Mouse (Mus musculus): ENCODE measurements around the gene Igtp. TPM values are rescaled to one million over a fixed set of nuclear protein-coding genes. Genes with fewer than 3 reads are reported as not detected.
A peak's percentile ranks its signal among the peaks of the same experiment; 100 is the strongest.
"Not testable (repeated sequence)": the region's sequence is repeated elsewhere in the genome, so short reads cannot be mapped to it uniquely, and the experiment has no call there.

Gene Igtp
- polyA plus RNA-seq, 1 experiment: 1.2 TPM

DNA sequence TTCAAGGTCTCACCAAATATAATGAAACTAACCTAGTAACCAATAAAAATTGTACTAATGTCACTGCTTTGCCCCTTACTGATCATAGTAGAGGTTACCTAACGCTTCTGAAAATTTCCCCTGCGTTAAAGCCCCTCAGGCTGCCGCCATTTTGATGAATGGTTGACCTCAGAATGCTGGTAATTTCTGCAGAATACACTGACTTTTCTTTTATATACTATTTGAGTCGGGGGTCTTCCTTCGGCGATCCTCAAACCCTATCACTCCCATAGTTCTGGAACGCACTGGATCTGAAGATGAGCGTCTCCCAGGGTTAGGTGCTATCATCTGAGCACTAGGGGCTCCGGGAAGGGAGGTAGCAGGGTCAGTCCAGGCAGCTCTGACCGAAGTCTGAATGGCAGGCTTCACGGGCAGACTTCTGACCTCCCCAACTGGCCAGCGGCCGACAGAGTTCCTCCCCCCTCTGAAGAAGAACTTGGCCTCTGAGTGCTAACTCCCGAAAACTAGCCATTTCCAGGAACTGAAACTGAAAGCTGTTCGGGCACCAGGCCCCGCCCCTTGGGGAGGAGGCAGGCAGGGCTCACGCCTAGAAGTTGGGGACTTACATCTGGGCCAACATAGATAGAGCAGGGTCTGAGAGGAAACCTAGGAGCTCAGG, 15.2 kb downstream of the Igtp start:
- TF ChIP-seq POLR2A (IDR thresholded peaks at IDR 0.05; ENCODE audit: borderline replicate concordance, extremely low read depth, insufficient read depth, insufficient read length, poor library complexity, severe bottlenecking): no peak
- TF ChIP-seq CTCF (IDR thresholded peaks at IDR 0.05; ENCODE audit: borderline replicate concordance, extremely low read depth, insufficient read depth, insufficient read length): no peak
- DNase-seq (ENCODE audit: low read depth): no peak

DNA sequence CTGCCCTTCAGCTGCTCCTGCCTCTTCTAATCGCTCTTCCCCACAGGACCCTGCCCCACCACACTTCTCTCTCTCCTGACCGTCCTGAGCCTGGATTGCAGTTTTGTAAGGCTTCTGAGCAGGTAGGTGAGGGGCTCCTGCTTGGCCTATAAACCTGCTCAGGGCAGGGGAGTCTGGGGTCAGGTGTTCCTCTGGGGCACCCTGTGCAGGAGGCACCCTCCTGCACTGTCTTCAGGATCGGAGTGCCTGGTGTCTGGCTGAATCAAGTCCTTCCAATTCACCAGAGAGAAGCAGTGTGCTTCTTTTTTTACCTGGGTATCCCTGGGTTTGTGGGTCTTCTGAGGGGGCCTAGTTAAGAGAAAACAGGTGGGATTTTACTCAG, 15.7 kb downstream of the Igtp start:
- DNase-seq (ENCODE audit: low read depth): not testable (repeated sequence)

DNA sequence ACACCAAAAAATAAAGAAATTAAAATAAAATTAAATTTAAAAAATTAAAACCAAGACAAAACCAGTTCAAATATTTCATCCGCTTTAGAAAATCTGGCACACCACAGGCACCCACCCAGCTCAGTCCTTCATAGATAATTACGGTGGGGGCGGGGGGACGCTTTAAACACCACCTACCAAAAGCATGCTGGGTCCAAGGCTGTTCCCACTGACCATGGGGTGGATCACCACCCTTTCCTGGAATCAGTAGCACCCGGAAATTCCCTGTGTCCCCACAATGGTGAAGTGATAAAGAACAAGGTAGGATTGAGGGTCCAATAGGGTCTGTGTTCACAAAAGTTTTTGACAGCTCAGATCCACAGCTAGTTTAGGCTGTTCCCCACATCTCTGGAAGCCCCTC, 16.5 kb downstream of the Igtp start:
- TF ChIP-seq CTCF (IDR thresholded peaks at IDR 0.05; ENCODE audit: borderline replicate concordance, extremely low read depth, insufficient read depth, insufficient read length): no peak
- no peak for TF ChIP-seq POLR2A (IDR thresholded peaks at IDR 0.05; ENCODE audit: borderline replicate concordance, extremely low read depth, insufficient read depth, insufficient read length, poor library complexity, severe bottlenecking)
- DNase-seq (ENCODE audit: low read depth): no peak

DNA sequence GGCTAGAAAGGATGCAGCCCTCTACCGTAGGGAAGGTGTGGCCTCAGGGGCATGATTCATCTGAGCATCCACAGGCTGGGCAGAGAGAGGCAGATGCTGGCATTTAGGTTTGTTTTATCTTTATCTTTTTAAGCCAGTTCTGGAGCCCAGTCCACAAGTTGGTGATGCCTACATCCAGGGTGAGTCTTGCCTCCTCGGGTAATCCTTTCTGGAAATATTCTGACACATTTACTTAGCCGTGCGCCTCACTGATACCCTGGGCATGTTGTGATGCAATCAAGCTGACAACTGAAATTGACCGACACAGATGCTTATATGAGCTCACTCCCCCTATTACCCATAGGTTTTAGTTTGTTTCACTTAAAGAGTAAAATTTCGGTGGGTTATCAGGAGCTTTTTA, 17.5 kb downstream of the Igtp start:
- no peak for DNase-seq (ENCODE audit: low read depth)
- TF ChIP-seq CTCF (IDR thresholded peaks at IDR 0.05; ENCODE audit: borderline replicate concordance, extremely low read depth, insufficient read depth, insufficient read length) (no peak), POLR2A (IDR thresholded peaks at IDR 0.05; ENCODE audit: borderline replicate concordance, extremely low read depth, insufficient read depth, insufficient read length, poor library complexity, severe bottlenecking) (no peak)

DNA sequence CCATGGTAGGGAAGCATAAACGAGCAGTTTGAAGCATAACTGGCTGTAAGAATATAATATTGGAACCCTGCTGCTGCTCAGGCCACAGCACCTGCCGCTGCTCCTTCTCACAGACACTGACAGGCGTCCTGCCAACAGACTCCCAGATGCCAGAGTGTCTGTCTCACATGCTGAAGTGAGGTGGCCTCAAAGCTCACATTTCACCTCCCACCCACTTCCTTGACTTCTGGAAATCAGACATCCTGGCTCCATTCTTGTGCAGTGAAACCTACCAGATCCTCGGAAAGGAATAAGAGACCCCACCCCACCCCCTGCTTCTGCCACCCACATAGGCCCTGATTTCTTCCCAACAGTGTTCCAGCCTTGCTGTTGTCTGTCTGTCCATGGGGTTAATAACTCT, 24.4 kb downstream of the Igtp start:
- peak; percentile 15 for DNase-seq (ENCODE audit: low read depth)
- TF ChIP-seq CTCF (IDR thresholded peaks at IDR 0.05; ENCODE audit: borderline replicate concordance, extremely low read depth, insufficient read depth, insufficient read length) (no peak), POLR2A (IDR thresholded peaks at IDR 0.05; ENCODE audit: borderline replicate concordance, extremely low read depth, insufficient read depth, insufficient read length, poor library complexity, severe bottlenecking) (no peak)

DNA sequence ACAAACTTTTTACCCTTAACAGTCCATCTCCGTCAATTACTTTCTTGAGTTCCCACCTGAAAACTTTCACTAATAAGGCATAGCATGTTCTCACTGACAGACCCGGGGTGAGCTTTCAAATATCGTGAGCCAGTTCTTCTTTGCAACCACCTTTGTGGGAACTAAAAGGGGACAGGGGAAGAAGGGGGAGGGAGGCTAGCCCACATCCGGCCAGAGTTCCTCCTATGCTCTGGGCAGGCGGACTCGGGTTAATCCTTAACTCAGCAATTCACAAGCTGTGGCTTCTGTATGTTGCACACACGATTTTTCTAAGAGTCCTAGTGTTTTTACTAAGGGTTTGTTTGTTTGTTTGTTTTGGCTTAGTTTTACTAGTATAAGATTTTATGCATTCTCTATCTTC, 25.0 kb downstream of the Igtp start:
- no peak for TF ChIP-seq CTCF (IDR thresholded peaks at IDR 0.05; ENCODE audit: borderline replicate concordance, extremely low read depth, insufficient read depth, insufficient read length)
- no peak for TF ChIP-seq POLR2A (IDR thresholded peaks at IDR 0.05; ENCODE audit: borderline replicate concordance, extremely low read depth, insufficient read depth, insufficient read length, poor library complexity, severe bottlenecking)
- no peak for DNase-seq (ENCODE audit: low read depth)

DNA sequence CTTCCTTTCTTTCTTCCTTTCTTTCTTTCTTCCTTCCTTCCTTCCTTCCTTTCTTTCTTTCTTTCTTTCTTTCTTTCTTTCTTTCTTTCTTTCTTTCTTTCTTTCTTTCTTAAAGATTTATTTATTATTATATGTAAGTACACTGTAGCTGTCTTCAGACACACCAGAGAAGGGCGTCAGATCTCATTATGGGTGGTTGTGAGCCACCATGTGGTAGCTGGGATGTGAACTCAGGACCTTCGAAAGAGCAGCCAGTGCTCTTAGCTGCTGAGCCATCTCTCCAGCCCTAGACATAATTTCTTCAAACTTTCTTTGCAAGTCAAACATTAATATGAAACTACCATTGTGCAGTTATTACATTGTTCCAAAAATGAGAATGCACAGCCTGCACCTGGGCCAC, 25.5 kb downstream of the Igtp start:
- not testable (repeated sequence) for DNase-seq (ENCODE audit: low read depth)

DNA sequence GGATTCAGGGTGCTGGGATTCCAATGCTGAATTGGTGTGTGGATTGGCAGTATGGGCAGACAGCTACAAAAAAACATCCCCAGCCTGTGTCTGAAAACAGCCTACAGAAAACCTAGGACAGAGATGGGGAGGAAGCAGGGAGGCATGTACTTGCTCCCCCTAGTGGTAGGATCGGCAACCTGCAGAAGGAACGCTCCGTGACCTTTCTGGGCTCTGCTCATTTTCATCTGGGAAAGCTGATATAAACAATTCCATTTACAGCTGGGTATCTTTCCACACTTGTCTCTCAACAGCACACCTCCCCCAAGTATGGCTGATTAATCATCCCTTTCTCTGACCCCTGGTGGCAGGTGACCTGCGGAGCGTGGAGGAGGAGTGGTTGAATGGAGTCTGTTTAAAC, 26.3 kb downstream of the Igtp start:
- TF ChIP-seq CTCF (IDR thresholded peaks at IDR 0.05; ENCODE audit: borderline replicate concordance, extremely low read depth, insufficient read depth, insufficient read length) (peak; percentile 93), POLR2A (IDR thresholded peaks at IDR 0.05; ENCODE audit: borderline replicate concordance, extremely low read depth, insufficient read depth, insufficient read length, poor library complexity, severe bottlenecking) (no peak)
- DNase-seq (ENCODE audit: low read depth): peak; percentile 65

DNA sequence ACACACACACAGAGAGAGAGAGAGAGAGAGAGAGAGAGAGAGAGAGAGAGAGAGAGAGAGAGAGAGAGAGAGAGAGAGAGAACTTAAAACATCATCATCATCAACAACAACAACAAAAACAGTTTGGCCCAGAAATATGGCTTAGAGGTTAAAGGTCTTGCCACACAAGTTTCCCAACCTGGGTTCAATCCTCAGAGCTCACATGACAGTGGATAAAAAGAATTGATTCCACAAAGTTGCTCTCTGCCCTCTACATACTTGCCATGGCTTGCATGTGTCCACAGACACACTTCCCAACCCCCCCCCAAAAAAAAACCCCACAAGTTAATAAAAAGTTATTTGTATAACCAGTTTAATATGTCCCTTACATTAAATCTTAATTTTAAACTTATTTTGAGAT, 27.1 kb downstream of the Igtp start:
- no peak for TF ChIP-seq CTCF (IDR thresholded peaks at IDR 0.05; ENCODE audit: borderline replicate concordance, extremely low read depth, insufficient read depth, insufficient read length)
- no peak for TF ChIP-seq POLR2A (IDR thresholded peaks at IDR 0.05; ENCODE audit: borderline replicate concordance, extremely low read depth, insufficient read depth, insufficient read length, poor library complexity, severe bottlenecking)
- no peak for DNase-seq (ENCODE audit: low read depth)

DNA sequence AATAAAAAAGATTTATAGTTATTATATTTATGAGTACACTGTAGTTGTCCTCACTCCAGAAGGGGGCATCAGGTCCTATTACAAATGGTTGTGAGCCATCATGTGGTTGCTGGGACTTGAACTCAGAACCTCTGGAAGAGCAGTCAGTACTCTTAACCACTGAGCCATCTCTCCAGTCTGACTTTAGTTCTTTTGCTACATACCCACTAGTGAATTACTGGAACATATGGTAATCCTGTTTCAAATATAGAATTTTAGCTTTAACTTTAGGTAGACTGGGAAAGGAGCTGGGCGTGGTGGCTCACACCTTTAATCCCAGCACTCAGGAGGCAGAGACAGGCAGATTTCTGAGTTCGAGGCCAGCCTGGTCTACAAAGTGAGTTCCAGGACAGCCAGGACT, 28.7 kb downstream of the Igtp start:
- DNase-seq (ENCODE audit: low read depth): not testable (repeated sequence)

DNA sequence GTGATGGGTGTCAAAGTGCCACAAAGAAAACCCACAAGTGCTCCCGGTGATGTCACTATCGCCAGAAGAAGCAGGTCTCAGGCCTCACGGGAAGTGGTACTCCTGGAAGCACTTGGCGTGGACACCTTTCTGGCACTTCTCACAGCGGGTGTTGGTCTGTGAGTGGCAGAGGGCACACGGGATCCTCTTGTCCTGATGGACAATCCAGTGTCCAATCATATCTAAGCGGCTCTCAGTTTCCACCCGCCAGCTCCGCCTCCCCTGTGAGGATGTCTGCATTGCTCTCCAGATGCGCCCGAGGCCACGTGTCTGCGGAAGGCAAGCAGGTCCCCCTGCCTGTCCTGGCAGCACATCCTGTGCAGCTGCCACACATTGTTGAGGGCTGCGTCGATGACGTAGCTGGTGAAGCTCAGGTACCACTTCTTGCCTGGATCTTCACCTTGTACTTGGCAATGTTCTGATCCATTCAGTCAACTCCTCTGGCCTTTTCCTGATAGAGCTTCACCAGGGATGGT, 31.1 kb downstream of the Igtp start:
- no peak for TF ChIP-seq POLR2A (IDR thresholded peaks at IDR 0.05; ENCODE audit: borderline replicate concordance, extremely low read depth, insufficient read depth, insufficient read length, poor library complexity, severe bottlenecking)
- no peak for TF ChIP-seq CTCF (IDR thresholded peaks at IDR 0.05; ENCODE audit: borderline replicate concordance, extremely low read depth, insufficient read depth, insufficient read length)
- DNase-seq (ENCODE audit: low read depth): no peak

DNA sequence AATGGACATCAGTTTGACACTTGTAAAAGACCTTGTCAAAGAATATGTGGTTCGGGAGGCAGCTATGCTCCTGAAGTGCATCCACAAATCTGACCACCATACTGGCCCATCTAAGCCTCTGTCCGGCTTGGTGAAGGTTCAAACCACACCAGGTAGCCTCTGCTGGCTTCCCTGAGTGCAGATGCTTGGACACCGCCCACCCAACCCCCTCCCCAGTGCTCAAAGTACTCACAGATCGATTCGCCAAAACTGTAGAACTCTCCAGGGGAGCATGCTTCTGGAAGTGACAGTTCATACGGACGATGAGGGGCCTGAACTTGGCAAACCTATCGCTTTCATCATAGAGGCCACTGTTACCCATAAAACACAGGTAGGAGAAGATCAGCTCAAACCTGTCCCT, 31.8 kb downstream of the Igtp start:
- DNase-seq (ENCODE audit: low read depth): no peak
- TF ChIP-seq CTCF (IDR thresholded peaks at IDR 0.05; ENCODE audit: borderline replicate concordance, extremely low read depth, insufficient read depth, insufficient read length): no peak
- TF ChIP-seq POLR2A (IDR thresholded peaks at IDR 0.05; ENCODE audit: borderline replicate concordance, extremely low read depth, insufficient read depth, insufficient read length, poor library complexity, severe bottlenecking): no peak

DNA sequence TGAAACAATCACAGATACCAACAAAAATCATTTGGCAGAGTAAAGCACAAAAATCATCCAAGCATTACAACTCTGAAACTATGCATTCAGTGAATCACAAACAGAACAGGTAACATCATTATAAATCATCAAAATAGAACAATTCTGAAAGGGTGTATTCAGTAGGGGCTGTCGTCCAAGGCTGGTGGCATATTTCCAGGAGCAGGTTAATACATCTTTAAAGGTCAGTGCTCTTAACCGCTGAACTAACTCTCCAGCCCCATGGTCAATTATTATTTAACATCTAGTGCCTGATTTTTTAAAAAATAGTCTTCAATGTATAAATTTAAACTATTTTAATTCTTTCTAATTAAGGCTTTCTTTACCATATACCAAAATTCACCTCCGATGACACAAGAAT, 35.2 kb downstream of the Igtp start:
- not testable (repeated sequence) for DNase-seq (ENCODE audit: low read depth)
